Mouse (Mus musculus) ES-E14 (cell line): ENCODE measurements around the gene Stk10. TPM values are rescaled to one million over a fixed set of nuclear protein-coding genes. Genes with fewer than 3 reads are reported as not detected.

Experiments used
- DNase-seq: peaks from one replicate; pipeline ENCODE4 v3.0.0-alpha.2; 2013; ENCODE audit warnings: low read depth, low spot score
- H3K27ac ChIP-seq: 2 replicates; pipeline ENCODE4 v1.5.1; 2012; ENCODE audit warnings: low read depth, mild to moderate bottlenecking, low read length, moderate library complexity, mixed read lengths; ENCODE audit not compliant: poor library complexity, insufficient read depth, severe bottlenecking
- H3K36me3 ChIP-seq: 2 replicates; pipeline ENCODE4 v1.6.1; 2012; ENCODE audit warnings: mild to moderate bottlenecking, low read length, moderate library complexity, mixed read lengths; ENCODE audit not compliant: control insufficient read depth, poor library complexity, insufficient read depth, severe bottlenecking
- H3K4me1 ChIP-seq, 2 experiments: fragments of 150-350 bp in 1 of 2; sonication (generic) in 1 of 2; 2 replicates each; pipeline ENCODE4 v1.6.1; 2012; ENCODE audit warnings: low read length in 2 of 2, mild to moderate bottlenecking in 1 of 2, mixed read lengths in 1 of 2; ENCODE audit not compliant: control insufficient read depth in 2 of 2, insufficient read depth in 2 of 2, poor library complexity in 1 of 2
- H3K4me3 ChIP-seq, 2 experiments: fragments of 150-350 bp in 1 of 2; sonication (generic) in 1 of 2; 2 replicates each; pipeline ENCODE4 v1.5.1; 2012; ENCODE audit warnings: low read length in 2 of 2, low read depth in 1 of 2, mild to moderate bottlenecking in 1 of 2, mixed read lengths in 1 of 2; ENCODE audit not compliant: insufficient read depth in 1 of 2, poor library complexity in 1 of 2, severe bottlenecking in 1 of 2
- H3K9ac ChIP-seq: 2 replicates; pipeline ENCODE4 v1.6.1; 2012; ENCODE audit warnings: low read depth, mild to moderate bottlenecking, low read length, mixed read lengths; ENCODE audit not compliant: poor library complexity, insufficient read depth, severe bottlenecking
- H3K9me3 ChIP-seq: fragments of 150-350 bp; sonication (generic); 2 replicates; pipeline ENCODE4 v1.6.1; 2012; ENCODE audit warnings: low read depth, mild to moderate bottlenecking, low read length; ENCODE audit not compliant: control insufficient read depth, insufficient read depth
- CHD2 ChIP-seq: IDR thresholded peaks from 2 replicates; pipeline ENCODE4 v1.6.1; 2014; ENCODE audit warnings: mild to moderate bottlenecking, low read depth, low read length, inconsistent platforms
- HCFC1 ChIP-seq: IDR thresholded peaks from 2 replicates; pipeline ENCODE4 v1.6.1; 2012; ENCODE audit warnings: low read length, inconsistent platforms, borderline replicate concordance; ENCODE audit not compliant: insufficient read depth
- MAFK ChIP-seq: IDR thresholded peaks from 2 replicates; pipeline ENCODE4 v1.6.1; 2014; ENCODE audit warnings: mild to moderate bottlenecking, low read depth, low read length, inconsistent platforms; ENCODE audit not compliant: insufficient read depth
- ZC3H11A ChIP-seq: IDR thresholded peaks from 2 replicates; pipeline ENCODE4 v1.6.1; 2012; ENCODE audit warnings: low read depth, mild to moderate bottlenecking, inconsistent platforms, low read length, borderline replicate concordance
- ZNF384 ChIP-seq: IDR thresholded peaks from 2 replicates; pipeline ENCODE4 v1.6.1; 2012; ENCODE audit warnings: low read depth, low read length, inconsistent platforms
- in situ Hi-C, 2 experiments: fragments of 600-800 bp; cut with MboI; formaldehyde crosslinking; loops; one replicate each; pipeline ENCODE4 v1.15.1; 2025; ENCODE audit warnings: low sequenced_read_pairs in 2 of 2, inconsistent platforms in 1 of 2; ENCODE audit not compliant: unreplicated experiment in 2 of 2
- total RNA-seq: library from RNA; depleted of rRNA; stranded (reverse); fragments of 300-350 nt; gene quantifications from 2 replicates; pipeline ENCODE4 v1.2.3, GENCODE M21; 2012

The Stk10 gene
- total RNA-seq, 1 experiment = 9.8 TPM

DNA sequence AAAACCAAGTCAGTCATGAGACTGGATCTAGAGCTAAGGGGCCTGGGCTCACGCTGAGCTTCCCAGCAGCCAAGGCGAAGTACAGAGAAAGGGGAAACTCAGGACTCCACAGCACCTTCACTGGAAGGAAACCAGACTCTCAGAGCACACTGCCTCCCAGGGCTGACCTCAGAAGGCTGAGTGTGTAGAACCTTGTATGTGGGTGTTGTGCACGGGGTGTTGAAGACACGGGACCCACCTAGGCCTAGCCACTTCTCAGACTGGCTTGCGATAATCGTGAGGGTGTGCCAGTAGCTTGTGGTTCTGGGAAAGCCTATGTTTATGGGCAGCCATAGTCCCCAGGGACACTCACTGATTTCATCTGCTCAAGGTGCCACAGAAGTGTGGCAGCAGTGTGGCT lies 38.0 kb downstream of the Stk10 start:
- no peak overlapping the region for H3K9ac ChIP-seq
- no peak overlapping the region for H3K4me3 ChIP-seq
- DNase-seq = no peak
- no peak overlapping the region for H3K27ac ChIP-seq
- H3K9me3 ChIP-seq = no peaks in the 10 kb centered on the region
- in situ Hi-C loops = no loop called here
- TF ChIP-seq HCFC1 = no peak
- no peak for TF ChIP-seq ZC3H11A
- no peak for TF ChIP-seq MAFK
- no peak for TF ChIP-seq CHD2
- no peak for TF ChIP-seq ZNF384
- H3K4me1 ChIP-seq = peaks cover 0 to 6% of the 10 kb centered on the region in 2 experiments; a peak in 1 of 4 replicates
- no peaks in the 10 kb centered on the region for H3K36me3 ChIP-seq

DNA sequence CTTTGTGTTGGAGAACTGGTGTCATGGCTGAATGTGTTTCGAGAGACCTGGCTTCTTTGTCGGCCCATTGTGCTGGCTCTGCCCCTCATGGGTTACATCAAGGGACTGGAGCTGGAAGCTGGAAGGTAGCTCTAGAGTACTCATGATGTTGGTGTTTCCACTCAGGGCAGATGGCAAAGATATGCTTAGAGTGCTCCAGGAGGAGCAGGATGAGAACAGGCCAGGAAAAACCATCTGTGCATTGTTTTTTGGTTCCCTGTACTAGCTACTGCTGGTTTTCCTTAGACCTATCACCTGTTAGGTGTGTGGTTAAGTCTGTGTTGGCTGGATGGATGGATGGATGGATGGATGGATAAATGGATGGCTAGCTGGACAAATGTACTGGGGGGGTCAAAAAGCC lies 40.6 kb downstream of the Stk10 start:
- Histone ChIP-seq H3K4me3 (no peak overlapping the region), H3K9me3 (no peaks in the 10 kb centered on the region), H3K27ac (no peak overlapping the region), H3K9ac (no peak overlapping the region), H3K4me1 (no peaks in the 10 kb centered on the region), H3K36me3 (no peaks in the 10 kb centered on the region)
- in situ Hi-C loops = no loop called here
- no peak for TF ChIP-seq CHD2
- TF ChIP-seq ZNF384 = no peak
- TF ChIP-seq HCFC1 = no peak
- no peak for TF ChIP-seq MAFK
- TF ChIP-seq ZC3H11A = no peak
- DNase-seq = no peak

DNA sequence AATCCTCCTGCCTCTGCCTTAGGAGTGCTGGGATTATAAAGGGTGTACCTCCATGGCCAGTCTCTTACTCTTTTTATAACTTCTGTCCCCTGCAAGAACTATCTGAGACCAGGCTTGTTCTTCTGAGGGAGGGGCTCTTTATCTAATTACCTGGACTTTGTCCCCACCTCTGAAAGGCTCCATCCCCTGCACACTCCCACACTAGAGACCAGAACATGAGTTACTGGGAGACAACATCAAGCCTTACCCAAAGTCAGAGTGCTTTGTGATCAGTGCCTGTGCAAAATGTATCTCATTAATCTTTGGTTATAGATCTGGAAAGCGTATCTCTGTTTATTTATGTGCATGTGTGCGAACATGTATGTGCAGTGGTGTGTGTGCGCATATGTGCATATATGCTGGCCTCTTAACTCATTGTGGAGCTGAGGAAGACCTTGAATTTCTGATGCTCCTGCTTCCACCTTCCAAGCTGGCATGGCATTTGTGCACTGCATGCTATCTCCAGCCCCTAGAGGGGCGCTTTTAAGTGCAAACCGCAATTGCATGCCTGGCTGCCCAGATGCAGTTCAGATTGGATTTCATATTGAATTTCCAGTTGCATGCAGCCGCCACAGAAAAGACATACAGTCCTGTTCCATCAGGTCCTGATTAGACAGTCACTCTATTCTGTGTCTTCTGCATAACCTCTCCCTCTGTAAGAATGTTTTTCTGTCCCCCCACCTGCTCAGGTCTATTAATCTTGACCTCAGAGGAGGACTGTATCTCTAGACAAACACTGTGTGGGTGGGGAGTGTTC lies 43.1 kb downstream of the Stk10 start:
- no peak overlapping the region for H3K4me3 ChIP-seq
- no peaks in the 10 kb centered on the region for H3K36me3 ChIP-seq
- H3K9ac ChIP-seq = no peak overlapping the region
- DNase-seq = no peak
- H3K9me3 ChIP-seq = no peaks in the 10 kb centered on the region
- in situ Hi-C loops = no loop called here
- TF ChIP-seq ZNF384 (no peak), ZC3H11A (no peak), CHD2 (no peak), MAFK (no peak), HCFC1 (no peak)
- no peak overlapping the region for H3K27ac ChIP-seq
- peaks cover 0 to 3% of the 10 kb centered on the region in 2 experiments; a peak in 2 of 4 replicates for H3K4me1 ChIP-seq

DNA sequence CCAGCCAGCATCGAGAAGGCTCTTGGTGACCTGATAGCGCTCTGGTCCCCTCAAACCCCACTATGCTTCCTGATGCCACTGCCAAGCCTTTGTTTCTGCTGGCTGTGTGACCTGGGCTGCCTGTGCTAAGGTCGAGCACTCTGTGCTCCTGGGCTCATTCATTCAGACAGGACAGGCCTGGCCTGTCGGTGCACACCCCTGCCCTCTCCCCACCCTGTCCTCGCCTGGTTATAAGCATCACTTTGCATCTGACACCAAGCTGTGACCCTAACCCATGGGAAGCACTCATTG lies 43.6 kb downstream of the Stk10 start:
- no peak overlapping the region for H3K27ac ChIP-seq
- TF ChIP-seq ZNF384 (no peak), CHD2 (no peak), ZC3H11A (no peak), MAFK (no peak), HCFC1 (no peak)
- in situ Hi-C loops = no loop called here
- H3K9ac ChIP-seq = no peak overlapping the region
- DNase-seq = no peak
- H3K36me3 ChIP-seq = no peaks in the 10 kb centered on the region
- no peaks in the 10 kb centered on the region for H3K9me3 ChIP-seq
- peaks cover 0 to 6% of the 10 kb centered on the region in 2 experiments; a peak in 2 of 4 replicates for H3K4me1 ChIP-seq
- H3K4me3 ChIP-seq = no peak overlapping the region
